In genomic region chr4:155654183-155654455, GRCm38 (mm10) we compare ENCODE assay signal across 8 mouse cellular contexts. TPM values are rescaled to one million over a fixed set of nuclear protein-coding genes. Genes with fewer than 3 reads are reported as not detected.
A peak's percentile ranks its signal among the peaks of the same experiment; 100 is the strongest.
DNase-seq lines count a peak whose midpoint lies in the region; ATAC-seq and TF ChIP-seq lines count a peak whose summit lies in the region.

No protein-coding gene starts in this region.

- TF ChIP-seq CTCF in midbrain, postnatal 0 days (IDR thresholded peaks at IDR 0.05): no peak

- H3K36me3 ChIP-seq in kidney, embryonic 14.5 days (ENCODE audit: control insufficient read depth, insufficient read depth, low read length): peaks cover 29% of the 10 kb centered on the region
- H3K36me3 ChIP-seq in embryonic facial prominence, embryonic 11.5 days (replicated peaks; ENCODE audit: control insufficient read depth, insufficient read depth, low read depth, low read length): peaks cover 6% of the 10 kb centered on the region
- H3K36me3 ChIP-seq in midbrain, postnatal 0 days (ENCODE audit: insufficient read depth, low read length): peaks cover 67% of the 10 kb centered on the region

- DNase-seq in kidney, postnatal 36 days: no peak
- DNase-seq in embryonic facial prominence, embryonic 11.5 days (ENCODE audit: low spot score): no peak
- DNase-seq in midbrain, postnatal 0 days (ENCODE audit: low spot score): no peak
- DNase-seq in kidney, adult 8-10 months: no peak
- DNase-seq in ovary, postnatal 10 days (ENCODE audit: low spot score): no peak
- no peak for DNase-seq in T-cell, adult 2 months (ENCODE audit: low spot score)

- peak overlapping the region; percentile 47 for H3K4me3 ChIP-seq in kidney, embryonic 14.5 days (ENCODE audit: low read length)
- H3K4me3 ChIP-seq in embryonic facial prominence, embryonic 11.5 days (ENCODE audit: low read depth, low read length): peak overlapping the region; percentile 42
- no peak overlapping the region for H3K4me3 ChIP-seq in midbrain, postnatal 0 days (ENCODE audit: low read depth, low read length)

- H3K27ac ChIP-seq in kidney, embryonic 14.5 days (ENCODE audit: low read depth, low read length): no peak overlapping the region
- H3K27ac ChIP-seq in embryonic facial prominence, embryonic 11.5 days (replicated peaks; ENCODE audit: low read depth, low read length): no peak overlapping the region
- H3K27ac ChIP-seq in midbrain, postnatal 0 days (ENCODE audit: low read depth, low read length): no peak overlapping the region

- peak overlapping the region; percentile 68; the same call in 1 of the 2 replicates for H3K9ac ChIP-seq in kidney, embryonic 14.5 days (ENCODE audit: low read depth, low read length)
- no peak overlapping the region; the same call in none of the 2 replicates for H3K9ac ChIP-seq in embryonic facial prominence, embryonic 11.5 days (replicated peaks; ENCODE audit: low read length)
- 0 out of 2 replicates have a peak overlapping the region, but pooled peaks have one; percentile 29 for H3K9ac ChIP-seq in midbrain, postnatal 0 days (replicated peaks; ENCODE audit: low read length, poor library complexity, severe bottlenecking)

- no peak; the same call in 1 of the 2 replicates for ATAC-seq in kidney, embryonic 14.5 days (ENCODE audit: low FRiP score, low TSS enrichment)
- no peak for ATAC-seq in embryonic facial prominence, embryonic 11.5 days (replicated peaks; ENCODE audit: insufficient number of reproducible peaks, low FRiP score, low TSS enrichment, low read depth)
- peak; percentile 23 for ATAC-seq in inflammation-experienced regulatory T-cells, adult 6 months
- no peak for ATAC-seq in midbrain, postnatal 0 days (ENCODE audit: low FRiP score)

- WGBS in kidney, embryonic 14.5 days: under 1% methylated on average over 6 of the region's 6 CpGs
- 3% methylated on average over 6 of the region's 6 CpGs for WGBS in embryonic facial prominence, embryonic 11.5 days
- 18% methylated on average over 6 of the region's 6 CpGs for WGBS in midbrain, postnatal 0 days

- peaks cover 22% of the 10 kb centered on the region for H3K27me3 ChIP-seq in kidney, embryonic 14.5 days (ENCODE audit: control insufficient read depth, insufficient read depth, low read length)
- peaks cover 42% of the 10 kb centered on the region for H3K27me3 ChIP-seq in embryonic facial prominence, embryonic 11.5 days (ENCODE audit: control insufficient read depth, insufficient read depth, low read length)
- H3K27me3 ChIP-seq in midbrain, postnatal 0 days (ENCODE audit: insufficient read depth, low read length): peaks cover 44% of the 10 kb centered on the region

- no peaks in the 10 kb centered on the region for H3K9me3 ChIP-seq in kidney, embryonic 14.5 days (ENCODE audit: control insufficient read depth, low read length)
- no peaks in the 10 kb centered on the region for H3K9me3 ChIP-seq in embryonic facial prominence, embryonic 11.5 days (replicated peaks; ENCODE audit: control insufficient read depth, low read length)
- H3K9me3 ChIP-seq in midbrain, postnatal 0 days (ENCODE audit: low read length): no peaks in the 10 kb centered on the region

- H3K4me2 ChIP-seq in kidney, embryonic 14.5 days (replicated peaks; ENCODE audit: low read depth, low read length): peak overlapping the region; percentile 92
- H3K4me2 ChIP-seq in embryonic facial prominence, embryonic 11.5 days (ENCODE audit: low read depth, low read length): peak overlapping the region; percentile 95
- H3K4me2 ChIP-seq in midbrain, postnatal 0 days (ENCODE audit: low read depth, low read length, poor library complexity, severe bottlenecking): peak overlapping the region; percentile 61

- H3K4me1 ChIP-seq in kidney, embryonic 14.5 days (ENCODE audit: control insufficient read depth, insufficient read depth, low read length): peaks cover 36% of the 10 kb centered on the region
- peaks cover 22% of the 10 kb centered on the region for H3K4me1 ChIP-seq in embryonic facial prominence, embryonic 11.5 days (ENCODE audit: control insufficient read depth, insufficient read depth, low read length)
- H3K4me1 ChIP-seq in midbrain, postnatal 0 days (ENCODE audit: insufficient read depth, low read length): peaks cover 3% of the 10 kb centered on the region; the same call in 1 of the 2 replicates

RNA-seq across cellular contexts. Expression of gene Mmp23, which starts 0.9 kb away (rescaled TPM):
- polyA plus RNA-seq in kidney, embryonic 14.5 days (2014; fragmentation: Nextera tagmentation; extraction: Ambion mirVana): 28.9 and 43.1 TPM in 2 replicates
- polyA plus RNA-seq in embryonic facial prominence, embryonic 11.5 days (2014; fragmentation: Nextera tagmentation; extraction: Ambion mirVana): 6.3 and 8.7 TPM in 2 replicates
- polyA plus RNA-seq in inflammation-experienced regulatory T-cells, adult 6 months (2017; shearing (Covaris generic)): not detected
- 4.1 and 6.4 TPM in 2 replicates for total RNA-seq in midbrain, postnatal 0 days (2014; rRNA removed)
- polyA plus RNA-seq in midbrain, postnatal 0 days (2015; fragmentation: Nextera tagmentation; extraction: Ambion mirVana): 4.4 and 5.6 TPM in 2 replicates

RNA-seq across cellular contexts. Expression of gene Gm10563, which starts 8.9 kb away (rescaled TPM):
- not detected in 2 replicates for polyA plus RNA-seq in kidney, embryonic 14.5 days (2014; fragmentation: Nextera tagmentation; extraction: Ambion mirVana)
- polyA plus RNA-seq in embryonic facial prominence, embryonic 11.5 days (2014; fragmentation: Nextera tagmentation; extraction: Ambion mirVana): not detected in 2 replicates
- 1 to 10 TPM in 1 of 3 experiments, not detected in 2; 1.7 TPM for polyA plus RNA-seq in inflammation-experienced regulatory T-cells, adult 6 months (2017; shearing (Covaris generic))
- total RNA-seq in midbrain, postnatal 0 days (2014; rRNA removed): not detected in 2 replicates
- polyA plus RNA-seq in midbrain, postnatal 0 days (2015; fragmentation: Nextera tagmentation; extraction: Ambion mirVana): not detected in 2 replicates

RNA-seq across cellular contexts. Expression of gene Mib2, which starts 14.9 kb away (rescaled TPM):
- 14.3 and 18.0 TPM in 2 replicates for polyA plus RNA-seq in kidney, embryonic 14.5 days (2014; fragmentation: Nextera tagmentation; extraction: Ambion mirVana)
- polyA plus RNA-seq in embryonic facial prominence, embryonic 11.5 days (2014; fragmentation: Nextera tagmentation; extraction: Ambion mirVana): 11.0 and 11.8 TPM in 2 replicates
- 1 to 10 TPM; 3.1 to 5.2 (median 3.9) TPM for polyA plus RNA-seq in inflammation-experienced regulatory T-cells, adult 6 months (2017; shearing (Covaris generic))
- 115 and 118 TPM in 2 replicates for total RNA-seq in midbrain, postnatal 0 days (2014; rRNA removed)
- 49.3 and 49.5 TPM in 2 replicates for polyA plus RNA-seq in midbrain, postnatal 0 days (2015; fragmentation: Nextera tagmentation; extraction: Ambion mirVana)

RNA-seq across cellular contexts. Expression of gene Cdk11b, which starts 29.5 kb away (rescaled TPM):
- 51.9 and 57.0 TPM in 2 replicates for polyA plus RNA-seq in kidney, embryonic 14.5 days (2014; fragmentation: Nextera tagmentation; extraction: Ambion mirVana)
- polyA plus RNA-seq in embryonic facial prominence, embryonic 11.5 days (2014; fragmentation: Nextera tagmentation; extraction: Ambion mirVana): 65.3 and 71.2 TPM in 2 replicates
- 100 to 1,000 TPM in 2 of 3 experiments, 10 to 100 TPM in 1; 75.2 to 139 (median 116) TPM for polyA plus RNA-seq in inflammation-experienced regulatory T-cells, adult 6 months (2017; shearing (Covaris generic))
- total RNA-seq in midbrain, postnatal 0 days (2014; rRNA removed): 15.2 and 25.3 TPM in 2 replicates
- polyA plus RNA-seq in midbrain, postnatal 0 days (2015; fragmentation: Nextera tagmentation; extraction: Ambion mirVana): 60.2 and 64.1 TPM in 2 replicates

RNA-seq across cellular contexts. Expression of gene Fndc10, which starts 40.0 kb away (rescaled TPM):
- 2.8 and 4.5 TPM in 2 replicates for polyA plus RNA-seq in kidney, embryonic 14.5 days (2014; fragmentation: Nextera tagmentation; extraction: Ambion mirVana)
- 2.1 TPM in 2 replicates for polyA plus RNA-seq in embryonic facial prominence, embryonic 11.5 days (2014; fragmentation: Nextera tagmentation; extraction: Ambion mirVana)
- polyA plus RNA-seq in inflammation-experienced regulatory T-cells, adult 6 months (2017; shearing (Covaris generic)): 1 to 10 TPM in 1 of 3 experiments, under 1 TPM in 2; 0.16 to 1.6 (median 0.96) TPM
- total RNA-seq in midbrain, postnatal 0 days (2014; rRNA removed): 43.8 and 46.4 TPM in 2 replicates
- polyA plus RNA-seq in midbrain, postnatal 0 days (2015; fragmentation: Nextera tagmentation; extraction: Ambion mirVana): 24.3 and 27.4 TPM in 2 replicates
